Mouse (Mus musculus) kidney, postnatal 0 days (tissue): Measurements from ENCODE around the gene Cdc42ep5. TPM values are rescaled to one million over a fixed set of nuclear protein-coding genes. Genes with fewer than 3 reads are reported as not detected.
A peak's percentile ranks its signal among the peaks of the same experiment; 100 is the strongest.

Experiments used
- ATAC-seq: fragments of 200-750 bp; cut with Nextera tagmentation; replicated peaks from 2 replicates; pipeline ENCODE4 v1.8.0; 2017; ENCODE audit warnings: low read depth, moderate number of reproducible peaks, moderate TSS enrichment, moderate library complexity; ENCODE audit not compliant: low FRiP score
- DNase-seq: peaks from one replicate; pipeline ENCODE4 v3.0.0-alpha.2; 2016; ENCODE audit warnings: low spot score
- H3K27ac ChIP-seq: fragments of 300-500 bp; sonication (generic); 2 replicates; pipeline ENCODE4 v1.5.1; 2014; ENCODE audit warnings: mild to moderate bottlenecking
- H3K27me3 ChIP-seq: fragments of 300-500 bp; sonication (generic); 2 replicates; pipeline ENCODE4 v1.6.1; 2014; ENCODE audit warnings: low read length, mixed read lengths; ENCODE audit not compliant: insufficient read depth
- H3K36me3 ChIP-seq: fragments of 300-500 bp; sonication (generic); 2 replicates; pipeline ENCODE4 v1.6.1; 2014; ENCODE audit warnings: low read length, mixed read lengths; ENCODE audit not compliant: insufficient read depth
- H3K4me1 ChIP-seq: fragments of 300-500 bp; sonication (generic); replicated peaks from 2 replicates; pipeline ENCODE4 v1.6.1; 2014; ENCODE audit warnings: antibody characterized with exemption, low read length, mixed read lengths; ENCODE audit not compliant: insufficient read depth
- H3K4me2 ChIP-seq: fragments of 300-500 bp; sonication (generic); 2 replicates; pipeline ENCODE4 v1.6.1; 2014; ENCODE audit warnings: mild to moderate bottlenecking, low read length, moderate library complexity, mixed read lengths
- H3K4me3 ChIP-seq: fragments of 300-500 bp; sonication (generic); replicated peaks from 2 replicates; pipeline ENCODE4 v1.5.1; 2014; ENCODE audit warnings: low read depth, low read length
- H3K9ac ChIP-seq: fragments of 300-500 bp; sonication (generic); 2 replicates; pipeline ENCODE4 v1.6.1; 2014; ENCODE audit warnings: low read depth, low read length
- H3K9me3 ChIP-seq: fragments of 300-500 bp; sonication (generic); replicated peaks from 2 replicates; pipeline ENCODE4 v1.6.1; 2016; ENCODE audit warnings: low read length, inconsistent platforms, mixed read lengths
- CTCF ChIP-seq: IDR thresholded peaks from 2 replicates; pipeline ENCODE4 v1.5.1; 2016; ENCODE audit warnings: antibody characterized with exemption, low read depth, mild to moderate bottlenecking, moderate library complexity
- WGBS: fragments of 180-500 bp; shearing (Covaris S2); extraction: QIAGEN DNeasy Blood & Tissue Kit; methylation state at CpG from one replicate; pipeline ENCODE4 v1.1.7; 2014; 5-methylcytosine and 5-hydroxymethylcytosine counted together
- polyA plus RNA-seq: library from polyadenylated mRNA; unstranded; fragments of >200 nt; fragmentation: Nextera tagmentation; extraction: Ambion mirVana; gene quantifications from 2 replicates; pipeline ENCODE4 v1.2.1, GENCODE M21; 2015

The Cdc42ep5 gene
- polyA plus RNA-seq, 1 experiment from 2014 or later, result 48.1 TPM

DNA sequence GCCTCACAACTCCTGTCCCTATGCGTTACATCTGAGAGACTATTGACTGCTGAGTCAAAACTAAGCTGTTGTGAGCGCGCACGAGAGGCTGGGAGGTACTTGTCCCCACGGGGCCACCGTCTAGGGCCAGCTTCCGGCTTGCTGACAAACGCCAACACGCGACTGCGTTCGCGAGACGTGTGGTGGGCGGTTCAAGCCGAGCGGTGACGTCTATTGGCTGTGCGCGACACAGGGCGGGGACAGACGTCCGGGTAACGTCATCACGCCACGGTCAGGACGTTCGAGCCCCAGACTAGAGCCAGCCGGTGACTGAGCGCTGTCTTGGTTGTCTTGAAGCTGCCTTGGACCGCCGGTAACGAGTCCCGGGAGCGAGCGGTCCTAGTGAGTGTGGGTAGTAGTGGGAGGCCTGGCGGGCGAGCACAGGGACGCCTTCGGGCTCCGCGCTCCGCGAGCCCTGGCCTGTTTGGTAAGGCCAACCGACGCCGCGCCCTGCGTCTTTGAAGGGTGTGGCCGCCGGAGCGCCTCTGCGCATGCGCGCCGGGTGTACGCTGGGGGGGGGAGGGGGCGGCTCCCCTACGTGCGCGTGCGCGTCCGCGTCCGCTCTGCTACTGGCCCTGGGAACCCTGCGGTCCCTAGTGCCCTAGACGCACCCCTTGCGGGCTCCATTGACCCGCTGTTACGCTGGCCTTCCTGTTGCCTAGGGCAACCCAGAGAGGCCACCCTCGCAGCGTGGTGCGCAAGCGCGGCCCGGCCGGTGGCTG lies 27.7 kb downstream of the Cdc42ep5 start, which contains the start of gene Leng8:
Gene Leng8, plus strand, starts transcription at position 269 of the 761 bp plus-strand sequence.
- under 1% methylated on average over 54 of the region's 78 CpGs for WGBS
- Histone ChIP-seq H3K4me3 (peak within 1 kb of the TSS; percentile 60), H3K4me1 (peaks cover 8% of the 10 kb centered on the region), H3K9me3 (no peaks in the 10 kb centered on the region), H3K36me3 (peaks cover 32% of the 10 kb centered on the region), H3K27me3 (no peaks in the 10 kb centered on the region), H3K9ac (peak within 1 kb of the TSS; percentile 77), H3K27ac (peak within 1 kb of the TSS; percentile 92), H3K4me2 (peak within 1 kb of the TSS; percentile 78)
- ATAC-seq (peak; percentile 99), DNase-seq (peak; percentile 98)
- no peak; the same call in 1 of the 2 replicates for TF ChIP-seq CTCF

- no peak for DNase-seq
- Histone ChIP-seq H3K4me1 (peaks cover 8% of the 10 kb centered on the region), H3K27me3 (no peaks in the 10 kb centered on the region), H3K27ac (peak overlapping the region; percentile 92), H3K9me3 (no peaks in the 10 kb centered on the region), H3K9ac (peak overlapping the region; percentile 50; the same call in 1 of the 2 replicates), H3K36me3 (peaks cover 26% of the 10 kb centered on the region), H3K4me3 (peak overlapping the region; percentile 60), H3K4me2 (peak overlapping the region; percentile 61)
- peak; percentile 9; the same call in 1 of the 2 replicates for ATAC-seq
- no peak for TF ChIP-seq CTCF
- under 1% methylated on average over 16 of the region's 16 CpGs for WGBS
Observed at GRCm38 (mm10) chr7:4136404-4136770, 28.3 kb downstream of the Cdc42ep5 start.

DNA sequence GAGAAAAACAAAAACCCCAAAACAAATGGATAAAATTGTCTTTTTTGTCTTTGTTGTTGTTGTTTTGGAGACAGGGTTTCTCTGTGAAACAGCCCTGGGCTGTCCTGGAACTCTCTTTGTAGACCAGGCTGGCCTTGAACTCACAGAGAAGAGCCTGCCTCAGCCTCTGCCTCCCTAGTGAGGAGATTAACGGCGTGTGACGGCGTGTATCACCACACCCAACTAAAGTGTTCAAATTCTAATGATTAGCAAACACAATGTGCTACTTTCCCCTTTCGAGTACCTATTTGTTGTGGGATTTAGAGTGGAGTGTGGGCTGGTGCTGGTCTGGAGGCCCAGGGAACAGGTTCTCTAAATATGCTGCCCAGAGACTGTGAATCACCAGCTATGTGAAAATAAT lies 29.7 kb downstream of the Cdc42ep5 start:
- no peaks in the 10 kb centered on the region for H3K27me3 ChIP-seq
- ATAC-seq (no peak), DNase-seq (no peak)
- peaks cover 8% of the 10 kb centered on the region for H3K4me1 ChIP-seq
- no peaks in the 10 kb centered on the region for H3K9me3 ChIP-seq
- peaks cover 12% of the 10 kb centered on the region for H3K36me3 ChIP-seq
- no peak overlapping the region for H3K27ac ChIP-seq
- no peak overlapping the region for H3K4me2 ChIP-seq
- no peak for TF ChIP-seq CTCF
- no peak overlapping the region for H3K4me3 ChIP-seq
- 79% methylated on average over 5 of the region's 5 CpGs for WGBS
- no peak overlapping the region for H3K9ac ChIP-seq

GRCm38 (mm10) chr7:4132998-4133397 lies 31.7 kb downstream of the Cdc42ep5 start:
- no peak overlapping the region for H3K27ac ChIP-seq
- H3K36me3 ChIP-seq, result no peaks in the 10 kb centered on the region
- WGBS, result 77% methylated on average over 7 of the region's 7 CpGs
- DNase-seq, result no peak
- H3K4me3 ChIP-seq, result no peak overlapping the region
- no peaks in the 10 kb centered on the region for H3K9me3 ChIP-seq
- H3K4me2 ChIP-seq, result no peak overlapping the region
- no peak overlapping the region for H3K9ac ChIP-seq
- H3K4me1 ChIP-seq, result peaks cover 4% of the 10 kb centered on the region
- no peaks in the 10 kb centered on the region for H3K27me3 ChIP-seq
- ATAC-seq, result no peak
- TF ChIP-seq CTCF, result no peak

DNA sequence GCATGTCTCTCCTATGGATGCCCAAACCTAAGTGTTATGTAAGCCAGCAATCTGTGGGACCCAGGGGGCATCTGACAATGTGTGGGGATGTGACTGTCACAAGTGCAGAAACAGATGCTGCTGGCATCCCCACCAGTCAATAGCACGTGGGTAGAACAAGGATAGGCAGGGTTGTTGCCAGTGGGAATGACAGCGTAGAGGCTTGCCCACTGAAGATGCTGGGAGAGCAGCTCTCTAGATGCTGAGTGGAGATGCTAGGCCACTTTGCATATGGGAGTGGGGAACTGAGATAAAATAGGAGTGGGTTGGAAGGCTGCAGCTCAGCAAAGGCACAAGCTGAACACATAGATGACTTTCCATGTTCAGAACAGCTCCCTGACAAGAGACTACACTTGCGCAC lies 32.1 kb downstream of the Cdc42ep5 start:
- H3K4me1 ChIP-seq, result peaks cover under 1% of the 10 kb centered on the region
- no peaks in the 10 kb centered on the region for H3K27me3 ChIP-seq
- H3K36me3 ChIP-seq, result no peaks in the 10 kb centered on the region
- 90% methylated on average over 3 of the region's 3 CpGs for WGBS
- H3K4me2 ChIP-seq, result no peak overlapping the region
- TF ChIP-seq CTCF, result no peak
- H3K9ac ChIP-seq, result no peak overlapping the region
- H3K9me3 ChIP-seq, result no peaks in the 10 kb centered on the region
- ATAC-seq (no peak), DNase-seq (no peak)
- no peak overlapping the region for H3K27ac ChIP-seq
- no peak overlapping the region for H3K4me3 ChIP-seq

DNA sequence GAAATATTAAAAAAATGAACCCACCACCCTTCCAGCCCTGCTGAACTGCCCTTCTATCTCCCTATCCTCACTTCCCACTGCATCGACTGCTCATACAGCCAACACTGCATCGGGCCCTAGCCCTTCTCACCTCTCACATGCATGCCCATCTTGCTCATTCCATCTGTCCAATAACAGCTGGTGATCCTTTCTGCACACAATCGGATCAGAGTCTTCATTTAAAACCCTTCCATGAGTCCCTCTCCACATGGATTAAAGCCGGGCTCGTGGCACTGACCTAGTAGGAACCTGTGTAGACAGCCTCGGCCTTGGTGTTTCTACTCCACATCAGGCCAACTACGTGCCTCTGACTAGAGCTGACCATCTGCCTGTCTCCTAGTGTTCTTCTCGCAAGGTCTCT lies 32.7 kb downstream of the Cdc42ep5 start:
- H3K4me1 ChIP-seq, result no peaks in the 10 kb centered on the region
- no peak for DNase-seq
- no peaks in the 10 kb centered on the region for H3K9me3 ChIP-seq
- H3K4me2 ChIP-seq, result no peak overlapping the region
- H3K36me3 ChIP-seq, result no peaks in the 10 kb centered on the region
- H3K9ac ChIP-seq, result no peak overlapping the region
- WGBS, result 89% methylated on average over 8 of the region's 8 CpGs
- no peak for TF ChIP-seq CTCF
- H3K27ac ChIP-seq, result no peak overlapping the region
- H3K4me3 ChIP-seq, result no peak overlapping the region
- no peaks in the 10 kb centered on the region for H3K27me3 ChIP-seq
- no peak for ATAC-seq
